Mouse (Mus musculus) urinary bladder, postnatal 14 days (tissue): ENCODE measurements around the gene Elp5.
"Not testable (repeated sequence)": the region's sequence is repeated elsewhere in the genome, so short reads cannot be mapped to it uniquely, and the experiment has no call there.

ENCODE experiments used
- DNase-seq: peaks from one replicate; pipeline ENCODE4 v3.0.0; 2021; ENCODE audit warnings: low spot score

Elp5 gene

DNA sequence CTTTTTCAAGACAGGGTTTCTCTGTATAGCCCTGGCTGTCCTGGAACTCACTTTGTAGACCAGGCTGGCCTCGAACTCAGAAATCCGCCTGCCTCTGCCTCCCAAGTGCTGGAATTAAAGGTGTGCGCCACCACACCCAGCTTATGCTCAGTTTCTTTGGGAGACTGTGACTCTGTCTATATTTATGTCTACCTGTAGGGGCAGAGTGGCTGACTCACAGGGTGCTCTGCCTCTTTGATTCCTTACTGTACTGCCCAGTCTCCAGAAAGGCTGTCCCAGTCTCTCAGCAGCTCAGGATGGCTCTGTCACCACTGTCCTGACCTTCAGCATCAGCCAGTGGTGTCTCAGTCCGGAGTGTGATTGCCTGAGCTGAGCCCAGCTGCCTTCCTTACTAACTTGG lies 26.7 kb downstream of the Elp5 start:
- DNase-seq = not testable (repeated sequence)

DNA sequence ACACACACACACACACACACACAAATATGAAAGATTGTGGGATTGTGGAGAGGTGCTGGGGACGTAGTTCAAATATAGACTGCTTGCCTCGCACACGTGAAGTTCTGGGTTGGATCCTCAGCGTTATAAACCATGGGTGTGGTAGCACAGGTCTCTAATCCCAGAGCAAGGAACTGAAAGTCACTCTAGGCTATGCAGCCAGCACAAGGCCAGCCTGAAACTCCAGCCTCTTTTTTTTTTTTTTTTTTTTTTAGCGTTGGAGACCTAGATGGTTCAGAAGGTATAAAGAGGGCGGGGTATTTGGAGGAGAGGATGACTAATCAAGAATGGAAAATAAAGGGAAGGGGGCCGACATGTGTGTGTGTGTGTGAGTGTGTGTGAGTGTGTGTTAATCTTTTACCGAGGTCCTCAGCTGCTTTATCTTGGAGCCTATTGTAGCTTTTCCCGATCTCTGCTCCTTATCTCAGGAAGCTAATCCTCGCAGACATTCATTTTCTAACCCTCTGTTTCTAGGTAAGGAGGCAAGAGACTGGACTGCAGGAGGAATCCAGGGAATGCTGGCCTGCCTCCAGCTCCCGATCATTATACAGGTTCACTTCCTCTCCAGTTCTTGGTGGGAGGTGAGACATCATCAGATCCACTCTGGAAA lies 28.9 kb downstream of the Elp5 start:
- DNase-seq = no peak

DNA sequence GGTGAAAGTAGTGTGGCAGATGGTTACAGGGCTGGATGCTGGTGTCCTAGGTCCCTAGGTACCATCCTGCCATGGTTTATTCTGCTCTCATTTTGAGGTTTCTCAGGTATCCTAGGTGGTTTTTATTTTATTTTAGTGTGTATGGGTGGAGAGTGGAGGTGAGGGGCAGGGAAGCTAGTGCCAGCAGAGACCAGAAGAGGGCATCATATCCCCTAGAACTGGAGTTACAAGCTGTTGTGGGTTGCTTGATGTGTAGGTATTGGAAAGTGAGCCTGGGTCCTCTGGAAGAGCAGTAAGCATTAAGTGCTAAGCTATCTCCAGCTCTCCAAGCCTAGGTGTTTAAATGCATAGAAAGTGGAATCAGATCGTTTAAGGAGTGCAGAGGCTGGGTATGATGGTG lies 30.0 kb downstream of the Elp5 start:
- DNase-seq = no peak

DNA sequence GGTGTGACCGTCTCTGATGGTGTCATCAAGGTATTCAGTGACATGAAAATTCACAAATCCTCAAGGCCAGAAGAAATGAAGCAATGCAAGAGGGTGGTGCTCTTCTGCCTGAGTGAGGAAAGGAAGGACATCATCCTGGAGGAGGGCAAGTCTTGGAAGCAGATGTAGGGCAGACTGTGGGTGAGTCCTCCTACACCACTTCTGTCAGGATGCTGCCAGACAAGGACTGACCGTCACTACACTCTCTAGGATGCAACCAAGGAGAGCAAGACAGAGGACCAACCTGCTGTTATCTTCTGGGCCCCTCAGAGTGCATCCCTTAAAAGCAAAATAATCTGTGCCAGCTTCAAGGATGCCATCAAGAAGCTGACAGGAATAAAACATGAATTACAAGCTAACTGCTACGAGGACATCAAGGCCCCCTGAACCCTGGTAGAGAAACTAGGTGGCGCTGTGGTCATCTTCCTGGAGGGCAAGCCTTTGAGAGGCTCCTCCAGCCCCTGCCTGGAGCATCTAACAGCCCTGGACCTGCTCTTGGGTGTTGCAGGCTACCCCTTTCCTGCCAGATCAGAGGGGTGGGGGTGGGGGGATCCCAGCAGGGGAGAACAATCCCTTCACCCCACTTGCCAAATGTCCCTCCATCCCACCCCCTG lies 31.4 kb downstream of the Elp5 start:
- peak; percentile 40 for DNase-seq

DNA sequence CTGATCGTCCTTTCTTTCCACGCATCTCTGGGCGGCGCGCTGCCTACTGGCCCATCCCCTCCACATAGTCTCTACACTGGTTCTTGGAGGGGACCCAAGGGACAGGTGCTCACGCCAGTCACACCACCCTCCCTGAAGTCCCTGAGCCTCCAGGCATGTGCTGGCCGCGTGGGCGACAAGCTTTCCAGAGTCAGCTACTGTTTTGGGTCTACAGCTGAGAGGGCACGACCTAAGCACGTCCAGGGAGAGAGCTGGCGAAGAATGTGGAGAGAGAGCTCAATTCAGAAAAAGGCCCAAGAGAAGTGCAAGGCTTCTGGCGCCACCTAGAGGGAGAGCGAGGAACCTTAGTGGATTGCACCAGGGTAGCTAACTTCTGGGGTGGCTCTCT lies 33.6 kb downstream of the Elp5 start:
- peak; percentile 91 for DNase-seq

DNA sequence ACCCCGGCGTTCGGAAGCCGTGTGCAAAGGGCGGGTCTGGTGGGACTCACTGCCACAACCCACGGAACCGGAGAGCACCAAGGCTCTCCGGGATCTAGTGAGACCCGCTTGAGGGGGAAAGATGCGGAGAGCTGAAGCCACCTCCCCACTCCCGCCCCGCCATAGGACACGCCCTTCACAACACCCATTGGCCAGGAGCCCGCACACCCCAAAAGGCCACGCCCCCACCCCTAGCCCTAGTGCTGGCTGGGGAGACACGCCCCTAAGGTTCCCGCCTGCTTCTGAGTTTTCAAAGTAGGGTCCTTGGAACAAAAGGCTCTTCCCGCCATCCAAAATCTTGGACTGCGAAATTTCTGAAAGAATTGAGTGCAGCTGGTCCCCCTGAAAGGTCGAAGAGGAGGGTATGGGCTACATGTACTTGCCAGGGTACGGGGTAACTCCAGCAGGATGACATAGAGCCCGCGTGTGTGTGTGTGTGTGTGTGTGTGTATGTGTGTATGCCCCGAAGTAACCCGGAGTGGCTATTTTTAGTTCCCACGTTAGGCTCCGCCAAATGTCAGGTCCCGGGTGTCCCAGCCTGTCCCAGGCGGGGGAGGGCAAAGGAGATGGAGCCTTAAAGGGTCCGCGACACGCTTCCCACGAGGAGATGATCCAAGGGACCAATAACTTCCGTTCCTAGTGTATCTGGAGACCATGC lies 34.1 kb downstream of the Elp5 start, which contains the start of gene Slc2a4:
Slc2a4 (minus strand) TSS at position 123 of the 697 bp plus-strand sequence.
- DNase-seq = peak; percentile 94

DNA sequence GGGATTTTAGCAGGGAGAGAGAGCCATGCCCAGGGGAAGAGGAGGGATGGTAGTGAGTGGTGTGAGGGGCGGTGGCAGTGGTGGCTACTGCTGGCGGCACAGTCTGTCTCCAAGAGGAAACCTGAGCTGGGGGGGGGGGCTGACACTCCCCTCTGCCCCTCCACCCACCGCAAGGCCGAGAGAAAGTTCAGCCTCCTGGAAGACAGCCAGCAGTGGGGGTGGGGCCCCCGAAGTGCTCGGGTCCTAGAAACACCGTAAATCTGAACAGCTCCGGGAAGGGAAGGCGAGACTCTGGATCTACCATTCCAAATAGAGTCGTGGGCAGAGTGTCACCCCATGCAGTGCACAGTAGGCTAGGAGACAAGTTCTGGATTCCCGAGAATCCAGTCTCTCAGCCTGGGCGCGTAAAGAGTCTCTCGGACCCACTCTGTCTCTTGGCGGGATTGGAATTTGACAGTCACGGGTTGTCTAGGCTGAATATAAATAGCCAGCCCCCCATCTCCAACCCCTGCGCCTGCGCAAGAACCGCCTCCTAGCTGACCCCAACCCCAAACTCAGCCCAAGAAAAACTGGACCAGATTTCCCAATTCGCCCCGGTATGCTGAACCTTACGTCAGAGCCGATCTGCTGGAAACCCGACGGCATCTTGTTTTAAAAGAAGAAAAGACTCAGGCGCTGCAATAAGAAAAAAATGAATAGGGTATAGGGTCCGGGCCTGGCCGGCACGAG lies 34.8 kb downstream of the Elp5 start:
- peak; percentile 48 for DNase-seq

DNA sequence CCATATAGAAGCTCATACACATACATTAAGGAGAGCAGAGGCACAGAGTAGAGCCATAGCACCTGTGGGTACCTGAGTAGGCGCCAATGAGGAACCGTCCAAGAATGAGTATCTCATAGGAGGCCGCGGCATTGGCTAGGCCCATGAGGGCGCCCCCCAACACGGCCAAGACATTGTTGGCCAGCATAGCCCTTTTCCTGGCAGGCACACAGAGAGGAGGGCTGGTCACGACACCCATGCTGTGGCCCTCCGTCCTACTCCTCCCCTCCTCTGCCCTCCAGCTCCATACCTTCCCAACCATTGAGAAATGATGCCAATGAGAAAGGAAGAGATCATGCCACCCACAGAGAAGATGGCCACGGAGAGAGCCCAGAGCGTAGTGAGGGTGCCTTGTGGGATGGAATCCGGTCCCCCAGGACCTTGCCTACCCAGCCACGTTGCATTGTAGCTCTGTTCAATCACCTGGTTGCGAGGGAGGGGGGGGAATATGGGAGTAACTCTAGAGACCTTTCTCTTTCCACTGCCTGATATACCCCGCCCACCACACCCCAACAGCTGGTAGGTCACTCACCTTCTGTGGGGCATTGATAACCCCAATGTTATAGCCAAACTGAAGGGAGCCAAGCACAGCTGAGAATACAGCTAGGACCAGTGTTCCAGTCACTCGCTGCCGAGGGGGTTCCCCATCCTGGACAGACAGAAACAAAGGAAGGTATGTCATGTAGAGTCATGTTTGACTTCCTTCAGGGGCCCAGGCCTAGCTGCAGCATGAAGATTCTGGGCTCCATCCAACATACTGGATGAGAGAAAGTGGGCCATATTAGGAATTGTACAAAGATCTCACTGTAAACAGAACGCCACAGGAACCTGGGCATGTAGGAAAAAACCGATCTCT lies 36.1 kb downstream of the Elp5 start:
- DNase-seq = no peak

DNA sequence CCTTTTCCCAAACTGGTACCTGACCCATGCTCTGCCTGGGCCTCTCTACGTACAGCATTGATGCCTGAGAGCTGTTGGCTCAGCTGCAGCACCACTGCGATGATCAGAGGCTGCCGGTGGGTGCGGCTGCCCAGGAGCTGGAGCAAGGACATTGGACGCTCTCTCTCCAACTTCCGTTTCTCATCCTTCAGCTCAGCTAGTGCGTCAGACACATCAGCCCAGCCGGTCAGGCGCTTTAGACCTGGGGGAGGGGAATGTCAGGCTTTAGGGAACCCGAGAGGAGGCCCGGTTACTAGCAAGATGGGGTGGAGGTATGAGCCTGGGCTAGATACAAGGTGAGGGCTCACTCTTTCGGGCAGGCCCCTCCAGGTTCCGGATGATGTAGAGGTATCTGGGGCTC lies 37.1 kb downstream of the Elp5 start:
- no peak for DNase-seq

DNA sequence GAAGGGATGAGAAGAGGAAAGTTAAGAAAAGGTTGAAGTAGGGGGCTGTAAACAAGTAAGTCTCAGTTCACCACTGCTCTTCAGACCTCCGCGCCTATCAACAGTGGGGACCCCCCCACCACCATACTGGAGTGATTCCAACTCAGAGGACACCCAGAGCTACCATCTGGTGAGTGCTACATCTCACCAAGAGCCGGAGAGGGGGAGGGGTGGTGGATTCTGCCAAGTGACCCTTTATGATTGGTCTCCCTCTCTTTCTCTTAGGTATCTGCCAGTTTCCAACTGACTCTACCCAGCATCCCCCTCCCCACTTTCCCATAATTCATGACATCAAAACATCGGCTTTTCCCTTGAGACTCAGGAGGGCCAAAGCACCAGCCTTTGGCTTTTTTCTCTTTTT lies 41.4 kb downstream of the Elp5 start:
- DNase-seq = no peak

DNA sequence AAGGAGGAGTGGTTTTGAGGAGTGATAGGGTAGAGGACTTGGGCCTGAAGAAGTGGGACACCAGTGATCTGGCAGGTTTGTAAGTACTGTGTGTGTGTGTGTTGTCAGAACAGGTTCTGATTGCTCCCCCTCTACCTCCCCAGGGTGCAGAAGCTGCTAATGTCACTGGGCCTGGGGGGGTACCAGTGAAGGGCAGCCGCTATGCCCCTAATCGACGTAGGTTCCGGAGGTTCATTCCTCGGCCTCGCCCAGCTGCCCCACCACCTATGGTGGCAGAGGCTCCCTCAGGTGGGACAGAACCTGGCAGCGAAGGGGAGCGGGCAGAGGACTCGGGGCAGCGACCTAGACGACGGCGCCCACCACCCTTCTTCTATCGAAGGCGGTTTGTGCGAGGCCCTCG lies 42.6 kb downstream of the Elp5 start:
- no peak for DNase-seq

DNA sequence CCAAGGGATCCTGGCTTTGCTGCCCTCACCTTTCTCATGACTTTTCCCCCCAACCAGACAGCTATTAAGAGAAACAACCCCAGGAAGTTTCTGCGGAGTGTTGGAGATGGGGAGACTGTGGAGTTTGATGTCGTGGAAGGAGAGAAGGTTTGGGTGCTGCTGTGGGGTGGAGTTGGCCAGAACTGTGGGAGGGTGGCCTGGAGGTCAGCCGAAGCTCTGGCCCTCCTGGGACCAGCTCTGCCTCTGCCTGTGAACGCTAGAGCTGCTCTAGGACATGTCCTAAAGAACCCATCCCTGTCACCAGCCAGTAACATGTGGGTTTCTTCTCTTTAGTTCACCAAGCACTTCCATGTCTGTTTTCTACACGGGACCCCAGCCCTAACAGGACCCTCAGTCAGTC lies 43.1 kb downstream of the Elp5 start:
- DNase-seq = no peak

DNA sequence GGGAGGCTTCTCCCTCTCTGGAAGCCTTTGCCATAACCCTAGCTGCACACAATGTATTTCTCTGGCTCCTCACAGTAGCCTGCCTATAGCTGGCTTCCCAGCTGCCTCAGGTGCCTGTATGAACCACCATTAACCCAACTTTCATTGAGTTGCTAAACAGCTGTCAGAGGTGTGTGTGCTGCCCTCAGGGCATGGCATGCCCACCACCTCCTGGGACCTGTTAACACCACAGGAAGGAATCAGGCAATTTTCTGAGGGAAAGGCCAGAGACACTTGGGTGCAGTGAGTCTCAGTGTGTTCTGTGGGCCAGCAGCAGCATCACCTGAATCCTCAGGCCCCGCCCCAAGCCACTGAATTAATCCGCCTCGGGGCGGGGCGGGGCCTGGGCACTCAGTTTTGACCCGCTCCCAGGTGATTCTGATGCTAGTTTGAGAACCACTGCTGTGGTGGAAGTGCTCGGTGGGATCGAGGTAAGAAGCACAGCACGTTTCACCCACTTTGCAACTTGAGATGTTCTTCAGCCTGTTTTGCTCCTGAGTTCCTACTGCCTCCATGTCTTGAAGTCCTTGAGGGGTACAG lies 43.8 kb downstream of the Elp5 start:
- no peak for DNase-seq

DNA sequence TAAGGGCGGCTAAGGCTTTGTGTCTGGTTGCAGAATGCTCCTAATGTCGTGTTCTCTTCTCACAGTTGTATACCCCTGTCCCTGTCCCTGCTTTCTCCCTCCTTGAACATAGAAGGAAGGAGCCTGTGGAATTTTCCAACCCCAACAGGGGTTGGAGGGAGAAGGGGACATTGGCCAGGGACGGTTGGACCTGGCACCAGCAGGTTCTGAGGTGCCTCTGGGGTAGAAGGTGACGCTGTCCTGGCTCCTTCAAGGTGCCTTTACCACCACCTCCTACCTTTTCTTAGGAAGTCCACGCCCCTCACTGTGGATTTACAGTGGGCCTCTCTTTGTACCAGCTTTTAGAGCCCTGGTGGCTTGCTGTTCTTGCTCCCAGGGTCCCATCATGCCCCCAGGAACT lies 44.5 kb downstream of the Elp5 start:
- no peak for DNase-seq

DNA sequence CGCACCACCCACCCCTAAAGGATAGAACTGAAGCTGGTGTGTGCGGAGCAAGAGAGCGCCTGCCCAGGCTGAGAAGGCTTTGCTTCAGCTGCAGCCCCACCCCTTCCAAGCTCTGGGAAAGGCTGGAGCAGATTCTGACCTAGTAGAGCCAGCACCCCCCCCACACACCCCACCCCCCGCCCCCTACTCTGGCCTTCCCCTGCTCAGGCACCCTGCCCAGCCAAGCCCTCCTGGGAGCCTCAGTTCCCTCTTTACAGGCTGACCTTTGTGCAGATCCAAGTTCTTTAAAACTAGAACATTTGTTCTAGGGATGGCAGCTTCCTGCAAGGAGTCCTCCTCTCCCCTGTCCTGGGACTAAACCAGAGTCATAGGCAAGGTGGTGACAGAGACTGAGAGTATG lies 44.9 kb downstream of the Elp5 start:
- no peak for DNase-seq

DNA sequence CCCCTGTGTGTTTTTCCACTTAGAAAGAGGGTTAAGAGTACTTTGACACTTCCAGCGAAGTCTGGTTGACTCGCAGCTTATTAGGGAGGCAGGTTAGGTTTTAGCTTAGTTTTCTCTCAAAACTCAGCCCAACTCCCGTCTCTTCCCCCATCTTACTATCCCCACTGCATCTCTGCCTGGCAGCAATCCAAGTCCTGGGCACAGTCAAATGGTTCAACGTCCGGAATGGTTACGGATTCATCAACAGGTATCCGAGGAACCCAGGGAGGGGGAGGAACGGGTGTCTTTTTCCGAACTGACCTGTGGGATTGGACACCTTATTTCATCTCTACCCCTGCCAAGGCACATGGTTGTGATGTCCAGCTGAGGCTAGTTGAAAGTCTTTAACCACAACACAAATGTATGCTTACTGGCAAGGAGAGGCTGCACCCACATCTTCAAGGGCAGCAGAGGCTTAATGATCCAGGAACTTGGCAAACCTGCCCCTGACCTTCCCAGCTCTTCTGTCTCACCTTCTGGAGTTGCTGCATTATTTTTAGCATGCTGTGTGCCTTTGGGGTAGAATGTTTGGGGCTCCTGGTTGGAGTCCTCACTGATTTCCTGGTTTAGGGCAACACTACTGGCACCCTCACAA lies 45.5 kb downstream of the Elp5 start:
- no peak for DNase-seq

DNA sequence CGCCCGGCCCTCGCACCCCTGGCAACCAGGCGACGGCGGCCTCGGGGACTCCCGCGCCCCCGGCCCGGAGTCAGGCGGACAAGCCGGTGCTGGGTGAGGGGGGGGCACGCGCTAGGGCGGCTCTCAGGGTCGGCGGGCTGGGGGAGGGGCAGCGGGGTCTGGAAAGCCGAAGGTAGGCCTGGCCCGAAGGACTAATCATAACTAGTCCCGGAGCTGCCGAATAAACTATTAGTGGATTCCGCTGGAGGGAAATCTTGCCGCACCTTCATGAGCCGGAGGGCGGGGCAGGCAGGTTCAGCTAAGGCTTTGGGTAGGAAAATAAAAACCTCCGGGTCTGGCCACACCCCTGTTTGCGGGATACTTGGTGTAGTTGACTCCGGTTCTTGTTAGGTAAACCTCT lies 46.2 kb downstream of the Elp5 start:
- DNase-seq = no peak

DNA sequence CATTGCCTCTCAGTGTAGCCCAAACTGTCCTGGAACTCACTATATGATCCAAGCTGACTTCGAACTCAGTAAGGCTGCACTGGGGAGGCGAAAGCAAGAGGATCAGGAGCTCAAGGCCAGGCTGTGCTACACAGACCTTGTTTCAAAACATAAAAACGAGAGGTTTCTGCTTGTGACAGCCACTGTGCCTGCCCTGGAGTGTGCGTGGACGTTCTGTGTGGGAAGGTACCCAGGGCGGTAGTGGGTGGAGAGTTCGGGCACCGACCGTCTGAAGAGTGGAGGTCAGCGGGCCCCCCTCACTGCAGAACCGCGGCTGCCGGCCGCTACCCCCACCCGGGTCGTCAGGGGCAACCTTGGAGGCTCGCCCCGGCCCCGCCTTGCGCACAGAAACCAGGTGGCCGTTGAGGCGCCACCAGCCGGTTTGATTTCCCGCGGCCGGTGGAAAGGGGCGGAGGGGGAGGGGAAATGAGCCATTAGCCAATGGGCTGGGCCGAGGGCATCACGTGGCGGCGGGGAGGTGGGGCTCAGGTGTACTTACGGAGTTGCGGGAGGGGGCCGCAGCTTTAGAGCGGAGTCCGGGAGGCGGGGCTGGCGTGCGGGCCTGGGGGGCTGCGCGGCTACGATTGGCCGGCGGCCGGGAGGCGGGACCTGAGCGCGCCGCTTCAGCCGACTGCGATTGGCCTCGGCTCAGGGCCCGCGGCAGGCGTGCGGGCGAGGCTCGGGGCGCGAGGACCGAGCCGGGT lies 47.0 kb downstream of the Elp5 start, which contains the start of gene Ybx2:
Ybx2 (plus strand) TSS at position 660 of the 743 bp plus-strand sequence.
- DNase-seq = peak; percentile 91

DNA sequence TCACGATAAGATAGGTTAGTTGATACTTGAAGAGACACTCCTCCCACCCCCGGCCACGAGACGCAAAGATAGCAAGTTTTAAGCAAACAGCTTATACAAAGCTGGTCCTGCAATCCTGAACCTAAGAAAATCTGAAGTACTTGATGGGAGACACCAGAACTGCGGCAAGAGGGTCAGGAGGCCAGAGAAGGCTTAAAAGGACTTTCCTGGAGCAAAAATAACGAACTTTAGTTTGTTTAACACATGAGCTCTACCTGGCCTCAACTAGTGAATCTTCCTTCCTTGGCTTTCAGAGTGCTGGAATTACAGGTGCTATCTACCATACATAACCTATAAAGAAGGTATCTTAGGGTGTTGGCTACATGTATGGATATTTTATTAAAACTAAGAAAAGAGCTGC lies 47.6 kb downstream of the Elp5 start:
- no peak for DNase-seq

DNA sequence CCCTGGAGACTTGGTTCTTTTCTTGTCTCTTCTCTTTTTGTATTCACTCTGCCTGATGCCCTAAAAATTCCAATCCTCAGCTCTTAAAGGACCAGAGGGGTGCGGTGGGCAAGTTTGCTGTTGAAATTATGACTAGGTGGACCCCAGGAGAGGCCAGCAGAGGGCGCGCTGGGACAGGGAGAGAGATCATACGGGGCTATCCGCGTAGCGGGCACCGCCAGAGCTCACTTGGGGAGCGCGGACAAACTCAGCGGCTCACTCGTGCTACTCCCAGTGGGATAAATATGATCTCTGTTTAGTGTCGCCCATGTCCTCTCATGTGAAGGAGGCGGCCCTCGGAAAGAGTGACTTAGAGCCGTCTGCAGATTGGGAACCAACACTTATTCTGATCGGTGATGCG lies 48.1 kb downstream of the Elp5 start:
- peak; percentile 95 for DNase-seq
